In the genomic region with DNA sequence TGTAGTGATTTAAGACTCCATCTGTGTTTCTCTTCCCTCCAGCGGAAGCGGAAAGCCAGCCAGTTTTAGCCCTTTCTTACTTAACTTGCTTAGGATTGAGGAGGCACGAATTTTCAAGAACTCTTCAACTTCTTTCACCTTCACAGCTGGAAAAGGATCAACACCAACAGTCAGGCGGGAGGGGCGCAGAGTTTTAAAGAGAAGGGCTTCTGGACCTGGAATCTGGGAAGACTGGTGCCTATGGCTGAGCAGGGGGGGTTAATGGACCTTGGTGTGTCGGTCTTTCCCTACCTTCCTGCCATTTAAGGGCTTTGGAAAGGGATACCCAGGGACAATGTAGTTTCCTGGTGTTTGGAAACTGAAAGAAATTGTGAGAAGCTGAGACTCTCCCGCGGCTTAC, we compare ENCODE assay signal across 14 mouse cellular contexts. TPM values are rescaled to one million over a fixed set of nuclear protein-coding genes. Genes with fewer than 3 reads are reported as not detected.
DNase-seq lines count a peak whose midpoint lies in the region; ATAC-seq and TF ChIP-seq lines count a peak whose summit lies in the region.
"Had no signal": no experiment of that assay in that cellular context is flagged by ENCODE, and none has a peak within 500 bp of the region (broad histone marks: within the 10 kb centered on the region; RNA-seq: fewer than 3 reads in every experiment).

No protein-coding gene starts in this region.

- H3K27me3 ChIP-seq in kidney, embryonic 15.5 days, result peaks cover 10% of the 10 kb centered on the region; the same call in 1 of the 2 replicates
- peaks cover 4% of the 10 kb centered on the region; the same call in 1 of the 2 replicates for H3K27me3 ChIP-seq in embryonic facial prominence, embryonic 12.5 days
- H3K27me3 ChIP-seq in hindbrain, embryonic 16.5 days (replicated peaks; ENCODE audit: control insufficient read depth, insufficient read depth, low read length), result no peaks in the 10 kb centered on the region
- no peaks in the 10 kb centered on the region for H3K27me3 ChIP-seq in midbrain, postnatal 0 days (ENCODE audit: insufficient read depth, low read length)

- H3K36me3 ChIP-seq in kidney, embryonic 15.5 days, result no peaks in the 10 kb centered on the region
- no peaks in the 10 kb centered on the region for H3K36me3 ChIP-seq in embryonic facial prominence, embryonic 12.5 days
- no peaks in the 10 kb centered on the region for H3K36me3 ChIP-seq in hindbrain, embryonic 16.5 days (ENCODE audit: control insufficient read depth, insufficient read depth, low read length)
- no peaks in the 10 kb centered on the region for H3K36me3 ChIP-seq in midbrain, postnatal 0 days (ENCODE audit: insufficient read depth, low read length)

- ATAC-seq in kidney, embryonic 15.5 days (replicated peaks; ENCODE audit: low FRiP score), result no peak
- no peak for ATAC-seq in embryonic facial prominence, embryonic 12.5 days (ENCODE audit: insufficient number of reproducible peaks, insufficient read depth, low FRiP score, low TSS enrichment)
- ATAC-seq in hindbrain, embryonic 16.5 days, result no peak
- ATAC-seq in midbrain, postnatal 0 days (ENCODE audit: low FRiP score), result no peak

- H3K9ac ChIP-seq in kidney, embryonic 15.5 days, result no peak overlapping the region
- H3K9ac ChIP-seq in embryonic facial prominence, embryonic 12.5 days, result no peak overlapping the region
- peak overlapping the region; percentile 60; the same call in 1 of the 2 replicates for H3K9ac ChIP-seq in hindbrain, embryonic 16.5 days (ENCODE audit: low read depth, low read length)
- H3K9ac ChIP-seq in midbrain, postnatal 0 days (replicated peaks; ENCODE audit: low read length, poor library complexity, severe bottlenecking), result peak overlapping the region; percentile 55

- peaks cover 11% of the 10 kb centered on the region for H3K4me1 ChIP-seq in kidney, embryonic 15.5 days
- peaks cover 8% of the 10 kb centered on the region; the same call in 1 of the 2 replicates for H3K4me1 ChIP-seq in embryonic facial prominence, embryonic 12.5 days
- H3K4me1 ChIP-seq in hindbrain, embryonic 16.5 days (ENCODE audit: control insufficient read depth, insufficient read depth, low read depth, low read length), result peaks cover 8% of the 10 kb centered on the region
- peaks cover 7% of the 10 kb centered on the region; the same call in 1 of the 2 replicates for H3K4me1 ChIP-seq in midbrain, postnatal 0 days (ENCODE audit: insufficient read depth, low read length)

- TF ChIP-seq CTCF in midbrain, postnatal 0 days (IDR thresholded peaks at IDR 0.05), result no peak

- H3K4me2 ChIP-seq in kidney, embryonic 15.5 days, result peak overlapping the region; percentile 65
- peak overlapping the region; percentile 69 for H3K4me2 ChIP-seq in embryonic facial prominence, embryonic 12.5 days (replicated peaks)
- peak overlapping the region; percentile 56 for H3K4me2 ChIP-seq in hindbrain, embryonic 16.5 days (ENCODE audit: low read length)
- peak overlapping the region; percentile 63 for H3K4me2 ChIP-seq in midbrain, postnatal 0 days (ENCODE audit: low read depth, low read length, poor library complexity, severe bottlenecking)

- H3K4me3 ChIP-seq in kidney, embryonic 15.5 days (replicated peaks), result peak overlapping the region; percentile 34
- peak overlapping the region; percentile 31 for H3K4me3 ChIP-seq in embryonic facial prominence, embryonic 12.5 days
- peak overlapping the region; percentile 40 for H3K4me3 ChIP-seq in hindbrain, embryonic 16.5 days (ENCODE audit: low read length)
- peak overlapping the region; percentile 36 for H3K4me3 ChIP-seq in midbrain, postnatal 0 days (ENCODE audit: low read depth, low read length)
- H3K4me3 ChIP-seq: left cerebral cortex, adult 2 months had no signal

- 39% methylated on average over 8 of the region's 8 CpGs for WGBS in kidney, embryonic 15.5 days
- 23% methylated on average over 8 of the region's 8 CpGs for WGBS in embryonic facial prominence, embryonic 12.5 days
- WGBS in hindbrain, embryonic 16.5 days, result 36% methylated on average over 8 of the region's 8 CpGs
- WGBS in midbrain, postnatal 0 days, result 19% methylated on average over 8 of the region's 8 CpGs

- H3K9me3 ChIP-seq in kidney, embryonic 15.5 days (replicated peaks), result no peaks in the 10 kb centered on the region
- H3K9me3 ChIP-seq in embryonic facial prominence, embryonic 12.5 days, result no peaks in the 10 kb centered on the region
- no peaks in the 10 kb centered on the region for H3K9me3 ChIP-seq in hindbrain, embryonic 16.5 days (ENCODE audit: control insufficient read depth, low read length)
- H3K9me3 ChIP-seq in midbrain, postnatal 0 days (ENCODE audit: low read length), result no peaks in the 10 kb centered on the region

- H3K27ac ChIP-seq in kidney, embryonic 15.5 days, result no peak overlapping the region
- H3K27ac ChIP-seq in embryonic facial prominence, embryonic 12.5 days, result no peak overlapping the region
- H3K27ac ChIP-seq in hindbrain, embryonic 16.5 days (ENCODE audit: low read depth, low read length), result no peak overlapping the region
- peak overlapping the region; percentile 71 for H3K27ac ChIP-seq in midbrain, postnatal 0 days (ENCODE audit: low read depth, low read length)
- H3K27ac ChIP-seq: left cerebral cortex, adult 2 months had no signal

- DNase-seq in kidney, postnatal 36 days, result no peak
- DNase-seq in midbrain, postnatal 0 days (ENCODE audit: low spot score), result no peak
- DNase-seq in spleen, postnatal 14 days (ENCODE audit: low spot score in 2 of 2), result no peak
- no peak for DNase-seq in retina, embryonic 14.5 days (ENCODE audit: low spot score)
- no peak for DNase-seq in kidney, adult 8-10 months
- DNase-seq: gastrocnemius, postnatal 36 days had no signal

RNA-seq across cellular contexts. Expression of gene Ooep, which starts 1.0 kb away (rescaled TPM):
- polyA plus RNA-seq in kidney, embryonic 15.5 days (2015; fragmentation: Nextera tagmentation; extraction: Ambion mirVana), result 1.3 and 1.9 TPM in 2 replicates
- polyA plus RNA-seq in embryonic facial prominence, embryonic 12.5 days (2016; fragmentation: Nextera tagmentation; extraction: Ambion mirVana), result 2.2 TPM in 2 replicates
- polyA plus RNA-seq in hindbrain, embryonic 16.5 days (2015; fragmentation: Nextera tagmentation; extraction: Ambion mirVana), result 4.8 TPM in 2 replicates
- 6.0 and 6.1 TPM in 2 replicates for total RNA-seq in midbrain, postnatal 0 days (2014; rRNA removed)
- polyA plus RNA-seq in midbrain, postnatal 0 days (2015; fragmentation: Nextera tagmentation; extraction: Ambion mirVana), result 5.0 and 5.3 TPM in 2 replicates
- total RNA-seq: adrenal gland, adult 2 months; CH12.LX; gastrocnemius, postnatal 36 days; left cerebral cortex, adult 2 months had no signal
- polyA plus RNA-seq: adrenal gland, adult 2 months; spleen, adult 2 months had no signal

RNA-seq across cellular contexts. Expression of gene Dppa5a, which starts 9.6 kb away (rescaled TPM):
- not detected in 2 replicates for polyA plus RNA-seq in kidney, embryonic 15.5 days (2015; fragmentation: Nextera tagmentation; extraction: Ambion mirVana)
- 0.37 and 0.66 TPM in 2 replicates for polyA plus RNA-seq in embryonic facial prominence, embryonic 12.5 days (2016; fragmentation: Nextera tagmentation; extraction: Ambion mirVana)
- polyA plus RNA-seq in hindbrain, embryonic 16.5 days (2015; fragmentation: Nextera tagmentation; extraction: Ambion mirVana), result 4.5 and 6.4 TPM in 2 replicates
- total RNA-seq in midbrain, postnatal 0 days (2014; rRNA removed), result 0.90 and 3.1 TPM in 2 replicates
- 9.5 TPM in 2 replicates for polyA plus RNA-seq in midbrain, postnatal 0 days (2015; fragmentation: Nextera tagmentation; extraction: Ambion mirVana)
- total RNA-seq: adrenal gland, adult 2 months; CH12.LX; gastrocnemius, postnatal 36 days; left cerebral cortex, adult 2 months had no signal
- polyA plus RNA-seq: adrenal gland, adult 2 months; cortical plate, adult 2 months; spleen, adult 2 months had no signal

RNA-seq across cellular contexts. Expression of gene Ddx43, which starts 18.0 kb away (rescaled TPM):
- 0.22 and 0.31 TPM in 2 replicates for polyA plus RNA-seq in kidney, embryonic 15.5 days (2015; fragmentation: Nextera tagmentation; extraction: Ambion mirVana)
- 0.19 and 0.33 TPM in 2 replicates for polyA plus RNA-seq in embryonic facial prominence, embryonic 12.5 days (2016; fragmentation: Nextera tagmentation; extraction: Ambion mirVana)
- polyA plus RNA-seq in hindbrain, embryonic 16.5 days (2015; fragmentation: Nextera tagmentation; extraction: Ambion mirVana), result 0.29 and 0.44 TPM in 2 replicates
- 0.28 TPM in 1 of 2 replicates, not detected in the other for total RNA-seq in midbrain, postnatal 0 days (2014; rRNA removed)
- polyA plus RNA-seq in midbrain, postnatal 0 days (2015; fragmentation: Nextera tagmentation; extraction: Ambion mirVana), result 0.31 and 0.43 TPM in 2 replicates
- total RNA-seq: adrenal gland, adult 2 months; CH12.LX; gastrocnemius, postnatal 36 days had no signal

RNA-seq across cellular contexts. Expression of gene Gsta2, which starts 22.0 kb away (rescaled TPM):
- polyA plus RNA-seq in kidney, embryonic 15.5 days (2015; fragmentation: Nextera tagmentation; extraction: Ambion mirVana), result 41.3 and 45.0 TPM in 2 replicates
- polyA plus RNA-seq in embryonic facial prominence, embryonic 12.5 days (2016; fragmentation: Nextera tagmentation; extraction: Ambion mirVana), result not detected in 2 replicates
- not detected in 2 replicates for polyA plus RNA-seq in hindbrain, embryonic 16.5 days (2015; fragmentation: Nextera tagmentation; extraction: Ambion mirVana)
- total RNA-seq in midbrain, postnatal 0 days (2014; rRNA removed), result not detected in 2 replicates
- polyA plus RNA-seq in midbrain, postnatal 0 days (2015; fragmentation: Nextera tagmentation; extraction: Ambion mirVana), result not detected in 2 replicates
- total RNA-seq: CH12.LX; gastrocnemius, postnatal 36 days; left cerebral cortex, adult 2 months had no signal
- polyA plus RNA-seq: adrenal gland, adult 2 months had no signal

RNA-seq across cellular contexts. Expression of gene Omt2b, which starts 50.2 kb away (rescaled TPM):
- not detected in 2 replicates for polyA plus RNA-seq in kidney, embryonic 15.5 days (2015; fragmentation: Nextera tagmentation; extraction: Ambion mirVana)
- polyA plus RNA-seq in embryonic facial prominence, embryonic 12.5 days (2016; fragmentation: Nextera tagmentation; extraction: Ambion mirVana), result not detected in 2 replicates
- polyA plus RNA-seq in hindbrain, embryonic 16.5 days (2015; fragmentation: Nextera tagmentation; extraction: Ambion mirVana), result not detected in 2 replicates
- total RNA-seq in midbrain, postnatal 0 days (2014; rRNA removed), result not detected in 2 replicates
- polyA plus RNA-seq in midbrain, postnatal 0 days (2015; fragmentation: Nextera tagmentation; extraction: Ambion mirVana), result not detected in 2 replicates
- total RNA-seq: adrenal gland, adult 2 months; CH12.LX; gastrocnemius, postnatal 36 days; left cerebral cortex, adult 2 months had no signal
- polyA plus RNA-seq: adrenal gland, adult 2 months; cortical plate, adult 2 months; spleen, adult 2 months had no signal

Comparison
In these comparisons a context has a peak if more than half of its experiments do, and no peak if none do; other contexts are left out.
1. H3K9ac ChIP-seq: peak in hindbrain, embryonic 16.5 days (single experiment) and midbrain, postnatal 0 days (single experiment); none in kidney, embryonic 15.5 days (single experiment) and embryonic facial prominence, embryonic 12.5 days (single experiment).
2. Peak in every context shown above with its lines, with median percentiles within 50 percentile points of each other: H3K4me2 ChIP-seq and H3K4me3 ChIP-seq.